Mouse (Mus musculus): ENCODE measurements at regions not wholly inside any gene's neighbourhood (a gene's known extent, or its start where the extent isn't known, plus 50 kb on each side); places are given as distances from the start of the nearest gene placed in this dataset.

- Histone ChIP-seq H3K9me3 (replicated peaks; ENCODE audit: low read length) (no peaks in the 10 kb centered on the region), H3K4me2 (ENCODE audit: insufficient read depth, low read depth, poor library complexity, severe bottlenecking) (no peak overlapping the region), H3K79me2 (replicated peaks; ENCODE audit: control insufficient read depth, extremely low read depth, insufficient read depth, poor library complexity, severe bottlenecking) (no peaks in the 10 kb centered on the region), H3K36me3 (replicated peaks in 1 of 2; ENCODE audit: control insufficient read depth in 1 of 2, insufficient read depth in 1 of 2, low read length in 1 of 2) (no peaks in the 10 kb centered on the region), H3K9ac (ENCODE audit: insufficient read depth, low read depth) (no peak overlapping the region), H3K4me3 (replicated peaks in 1 of 3; ENCODE audit: low read depth in 2 of 3, low read length in 2 of 3, poor library complexity in 1 of 3) (no peak overlapping the region), H3K4me1 (ENCODE audit: control insufficient read depth in 1 of 2, insufficient read depth in 2 of 2) (peaks cover 9 to 11% of the 10 kb centered on the region in 2 experiments; a peak in 3 of 4 replicates), H3K27ac (ENCODE audit: insufficient read depth, low read depth) (no peak overlapping the region), H3K27me3 (replicated peaks) (no peaks in the 10 kb centered on the region)
- DNase-seq (ENCODE audit: extremely low read depth), result no peak
- in situ Hi-C loops (cut with MboI; ENCODE audit: low pct_ligation_motif_present, low pct_unique_long_range_greater_than_20kb, low sequenced_read_pairs), result no loop called here
- TF ChIP-seq RAD21 (IDR thresholded peaks at IDR 0.05; ENCODE audit: low read depth, low read length), result no peak
- no peak for TF ChIP-seq MYC (IDR thresholded peaks at IDR 0.05; ENCODE audit: low read depth, low read length)
- TF ChIP-seq ZKSCAN1 (IDR thresholded peaks at IDR 0.05; ENCODE audit: borderline replicate concordance, low read depth, low read length), result no peak
- dilution Hi-C loops (cut with MboI; ENCODE audit: extremely low pct_ligation_motif_present, extremely low pct_unique_long_range_greater_than_20kb, low sequenced_read_pairs), result no loop called here
Observed at GRCm38 (mm10) chr9:116280146-116280545, 105.0 kb upstream of the Tgfbr2 start.

- no peak overlapping the region for H3K9ac ChIP-seq (ENCODE audit: insufficient read depth, low read depth)
- no peaks in the 10 kb centered on the region for H3K27me3 ChIP-seq (replicated peaks)
- dilution Hi-C loops (cut with MboI; ENCODE audit: extremely low pct_ligation_motif_present, extremely low pct_unique_long_range_greater_than_20kb, low sequenced_read_pairs) (no loop called here), in situ Hi-C loops (cut with MboI; ENCODE audit: low pct_ligation_motif_present, low pct_unique_long_range_greater_than_20kb, low sequenced_read_pairs) (no loop called here)
- H3K36me3 ChIP-seq (replicated peaks in 1 of 2; ENCODE audit: control insufficient read depth in 1 of 2, insufficient read depth in 1 of 2, low read length in 1 of 2), result no peaks in the 10 kb centered on the region
- no peak overlapping the region for H3K27ac ChIP-seq (ENCODE audit: insufficient read depth, low read depth)
- TF ChIP-seq RCOR1 (conservative IDR thresholded peaks at IDR 0.05; ENCODE audit: low read depth, low read length) (no peak), CTCF (conservative IDR thresholded peaks at IDR 0.05 in 1 of 2, IDR thresholded peaks at IDR 0.05 in 1 of 2; ENCODE audit: low read depth in 2 of 2, low read length in 2 of 2) (no peak), PAX5 (IDR thresholded peaks at IDR 0.05; ENCODE audit: low read length) (no peak), JUN (IDR thresholded peaks at IDR 0.05; ENCODE audit: insufficient read depth, low read depth, low read length) (no peak), UBTF (IDR thresholded peaks at IDR 0.05; ENCODE audit: low read depth, low read length) (no peak), MXI1 (IDR thresholded peaks at IDR 0.05; ENCODE audit: low read depth, low read length) (no peak)
- no peak for DNase-seq (ENCODE audit: extremely low read depth)
- H3K79me2 ChIP-seq (replicated peaks; ENCODE audit: control insufficient read depth, extremely low read depth, insufficient read depth, poor library complexity, severe bottlenecking), result no peaks in the 10 kb centered on the region
- peaks cover 7 to 8% of the 10 kb centered on the region in 2 experiments; a peak in 3 of 4 replicates for H3K4me1 ChIP-seq (ENCODE audit: control insufficient read depth in 1 of 2, insufficient read depth in 2 of 2)
- no peak overlapping the region for H3K4me3 ChIP-seq (replicated peaks in 1 of 3; ENCODE audit: low read depth in 2 of 3, low read length in 2 of 3, poor library complexity in 1 of 3)
- no peaks in the 10 kb centered on the region for H3K9me3 ChIP-seq (replicated peaks; ENCODE audit: low read length)
- H3K4me2 ChIP-seq (ENCODE audit: insufficient read depth, low read depth, poor library complexity, severe bottlenecking), result no peak overlapping the region
Observed at GRCm38 (mm10) chr9:116278862-116279261, 103.7 kb upstream of the Tgfbr2 start.

GRCm38 (mm10) chr9:116277736-116278135 is 102.6 kb upstream of the Tgfbr2 start:
- no peak overlapping the region for H3K27ac ChIP-seq (ENCODE audit: insufficient read depth, low read depth)
- 0 out of 4 replicates have a peak, but pooled peaks cover 0 to 3% of the 10 kb centered on the region in 2 experiments for H3K4me1 ChIP-seq (ENCODE audit: control insufficient read depth in 1 of 2, insufficient read depth in 2 of 2)
- no peaks in the 10 kb centered on the region for H3K27me3 ChIP-seq (replicated peaks)
- no peak for DNase-seq (ENCODE audit: extremely low read depth)
- dilution Hi-C loops (cut with MboI; ENCODE audit: extremely low pct_ligation_motif_present, extremely low pct_unique_long_range_greater_than_20kb, low sequenced_read_pairs), result no loop called here
- H3K4me2 ChIP-seq (ENCODE audit: insufficient read depth, low read depth, poor library complexity, severe bottlenecking), result no peak overlapping the region
- no peaks in the 10 kb centered on the region for H3K9me3 ChIP-seq (replicated peaks; ENCODE audit: low read length)
- in situ Hi-C loops (cut with MboI; ENCODE audit: low pct_ligation_motif_present, low pct_unique_long_range_greater_than_20kb, low sequenced_read_pairs), result no loop called here
- TF ChIP-seq NELFE (IDR thresholded peaks at IDR 0.05; ENCODE audit: low read depth, low read length) (no peak), E2F4 (IDR thresholded peaks at IDR 0.05; ENCODE audit: insufficient replicate concordance, low read depth, low read length) (no peak)
- no peaks in the 10 kb centered on the region for H3K79me2 ChIP-seq (replicated peaks; ENCODE audit: control insufficient read depth, extremely low read depth, insufficient read depth, poor library complexity, severe bottlenecking)
- no peak overlapping the region for H3K9ac ChIP-seq (ENCODE audit: insufficient read depth, low read depth)
- H3K4me3 ChIP-seq (replicated peaks in 1 of 3; ENCODE audit: low read depth in 2 of 3, low read length in 2 of 3, poor library complexity in 1 of 3), result no peak overlapping the region
- no peaks in the 10 kb centered on the region for H3K36me3 ChIP-seq (replicated peaks in 1 of 2; ENCODE audit: control insufficient read depth in 1 of 2, insufficient read depth in 1 of 2, low read length in 1 of 2)
